Mouse (Mus musculus) left cerebral cortex, postnatal 25 days (tissue): ENCODE measurements around the gene Castor1. TPM values are rescaled to one million over a fixed set of nuclear protein-coding genes. Genes with fewer than 3 reads are reported as not detected.

ENCODE experiments used
- total RNA-seq, 2 experiments: library from RNA; stranded (reverse); gene quantifications; 2 replicates each; pipeline ENCODE4 v1.2.3; 2021

Castor1 gene
- total RNA-seq, 2 experiments from 2014 or later, result 3.9 to 6.1 TPM

Other genes starting within 250 kb of the Castor1 start
- not detected for gene 4930556J24Rik, start 241.4 kb upstream of the Castor1 start, total RNA-seq
- gene Gal3st1, start 234.6 kb upstream of the Castor1 start, total RNA-seq, result 10 to 100 TPM; 13.2 to 15.5 TPM
- gene Sec14l4, start 186.8 kb upstream of the Castor1 start, total RNA-seq, result under 1 TPM in 1 of 2 experiments, not detected in 1; 0.21 TPM
- 1 to 10 TPM in 1 of 2 experiments, under 1 TPM in 1; 0.60 to 1.3 TPM for gene Sec14l3, start 153.4 kb upstream of the Castor1 start, total RNA-seq
- gene Mtfp1, start 122.8 kb upstream of the Castor1 start, total RNA-seq, result 100 to 1,000 TPM in 1 of 2 experiments, 10 to 100 TPM in 1; 92.3 to 104 TPM
- gene Sec14l2, start 94.8 kb upstream of the Castor1 start, total RNA-seq, result 10 to 100 TPM; 35.6 to 35.8 TPM
- gene Rnf215, start 83.0 kb upstream of the Castor1 start, total RNA-seq, result 10 to 100 TPM; 28.2 to 31.4 TPM
- gene Ccdc157, start 57.9 kb upstream of the Castor1 start, total RNA-seq, result 10 to 100 TPM; 14.9 to 17.7 TPM
- gene Sf3a1, start 57.9 kb upstream of the Castor1 start, total RNA-seq, result 10 to 100 TPM; 68.6 to 73.1 TPM
- 10 to 100 TPM; 34.5 to 35.6 TPM for gene Tbc1d10a, start 31.4 kb upstream of the Castor1 start, total RNA-seq
- gene Osm, start 18.2 kb downstream of the Castor1 start, total RNA-seq, result under 1 TPM in 1 of 2 experiments, not detected in 1; 0.16 TPM
- under 1 TPM; 0.23 to 0.25 TPM for gene Lif, start 39.3 kb downstream of the Castor1 start, total RNA-seq
- not detected for gene Hormad2, start 222.9 kb downstream of the Castor1 start, total RNA-seq